Mouse (Mus musculus) heart, embryonic 10.5 days (tissue): ENCODE data around the gene Fhad1. TPM values are rescaled to one million over a fixed set of nuclear protein-coding genes. Genes with fewer than 3 reads are reported as not detected.
A peak's percentile ranks its signal among the peaks of the same experiment; 100 is the strongest.

Experiments used
- DNase-seq: peaks from one replicate; pipeline ENCODE4 v3.0.0-alpha.2; 2017; ENCODE audit warnings: low spot score
- H3K27ac ChIP-seq: fragments of 300-500 bp; sonication (generic); 2 replicates; pipeline ENCODE4 v1.5.1; 2016; ENCODE audit warnings: mild to moderate bottlenecking
- H3K27me3 ChIP-seq: fragments of 300-500 bp; sonication (generic); 2 replicates; pipeline ENCODE4 v1.6.1; 2016; ENCODE audit warnings: mild to moderate bottlenecking; ENCODE audit not compliant: poor library complexity, insufficient read depth, severe bottlenecking
- H3K36me3 ChIP-seq: fragments of 300-500 bp; sonication (generic); 2 replicates; pipeline ENCODE4 v1.6.1; 2016; ENCODE audit warnings: mild to moderate bottlenecking, moderate library complexity
- H3K4me1 ChIP-seq: fragments of 300-500 bp; sonication (generic); 2 replicates; pipeline ENCODE4 v1.6.1; 2016; ENCODE audit warnings: mild to moderate bottlenecking
- H3K4me3 ChIP-seq: fragments of 300-500 bp; sonication (generic); 2 replicates; pipeline ENCODE4 v1.5.1; 2016; ENCODE audit warnings: mild to moderate bottlenecking, moderate library complexity
- H3K9me3 ChIP-seq: fragments of 300-500 bp; sonication (generic); 2 replicates; pipeline ENCODE4 v1.6.1; 2016; ENCODE audit warnings: mild to moderate bottlenecking, moderate library complexity
- WGBS: fragments of 180-500 bp; shearing (Covaris S2); methylation state at CpG from one replicate; pipeline ENCODE4 v1.1.7; 2016; 5-methylcytosine and 5-hydroxymethylcytosine counted together
- polyA plus RNA-seq: library from polyadenylated mRNA; unstranded; fragments of >200 nt; fragmentation: Nextera tagmentation; extraction: Ambion mirVana; gene quantifications from 2 replicates; pipeline ENCODE4 v1.2.1, GENCODE M21; 2016

Gene Fhad1
- polyA plus RNA-seq, 1 experiment from 2014 or later: 3.4 TPM

GRCm38 (mm10) chr4:141858501-141858900 lies 156.4 kb downstream of the Fhad1 start:
- Histone ChIP-seq H3K4me3 (no peak overlapping the region), H3K36me3 (peaks cover 52% of the 10 kb centered on the region), H3K4me1 (peaks cover 14% of the 10 kb centered on the region), H3K9me3 (no peaks in the 10 kb centered on the region), H3K27me3 (no peaks in the 10 kb centered on the region), H3K27ac (no peak overlapping the region)
- 90% methylated on average over 20 of the region's 20 CpGs for WGBS
- DNase-seq: no peak

DNA sequence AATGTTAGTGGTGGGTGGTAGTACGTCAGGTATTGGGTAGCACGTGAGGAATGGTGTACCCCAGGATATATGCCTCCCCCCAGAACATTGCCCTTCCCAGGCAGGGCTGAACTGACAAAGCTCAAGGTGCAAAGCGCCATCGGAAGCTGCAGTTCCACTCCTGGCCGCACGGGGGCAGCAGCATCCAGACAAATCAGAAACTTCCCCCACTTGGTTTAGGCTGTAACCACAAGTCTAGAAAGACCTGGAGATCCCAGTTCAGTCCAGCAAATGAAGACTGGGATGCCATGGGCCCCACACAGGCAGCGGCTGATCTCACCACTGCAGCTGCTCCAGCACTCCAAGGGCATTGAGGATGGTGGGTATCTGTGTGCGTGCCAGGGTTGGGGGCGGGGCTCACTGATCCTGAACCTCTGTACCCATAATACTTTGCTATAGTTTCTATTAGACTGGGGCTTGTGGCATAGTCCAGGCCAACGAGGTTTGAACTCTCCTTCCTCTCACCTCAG lies 157.4 kb downstream of the Fhad1 start:
- WGBS: 21% methylated on average over 10 of the region's 10 CpGs
- Histone ChIP-seq H3K36me3 (peaks cover 41% of the 10 kb centered on the region), H3K27me3 (no peaks in the 10 kb centered on the region), H3K9me3 (no peaks in the 10 kb centered on the region), H3K4me3 (no peak overlapping the region), H3K4me1 (peaks cover 6% of the 10 kb centered on the region), H3K27ac (peak overlapping the region; percentile 29; the same call in 1 of the 2 replicates)
- DNase-seq: peak; percentile 90

DNA sequence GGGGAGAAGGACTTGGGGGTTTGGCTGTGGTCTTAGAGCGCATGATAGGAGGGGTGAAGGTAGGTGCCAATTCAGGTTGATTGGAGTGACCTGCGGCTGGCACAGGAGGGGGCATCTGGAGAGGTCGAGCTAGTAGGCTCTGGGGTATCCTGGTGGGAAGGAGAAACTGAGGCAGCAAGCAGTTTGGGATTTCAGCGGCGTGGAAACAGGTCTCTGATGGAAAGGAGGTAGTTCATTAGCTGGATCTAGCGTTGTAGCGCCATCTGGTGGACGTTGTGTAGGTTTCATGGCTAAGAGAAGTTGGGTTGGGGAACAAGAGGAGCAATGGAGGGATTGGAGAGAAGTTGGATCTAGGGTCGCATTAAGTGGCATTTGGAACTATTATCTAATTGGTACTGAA lies 161.4 kb downstream of the Fhad1 start:
- Histone ChIP-seq H3K9me3 (no peaks in the 10 kb centered on the region), H3K27ac (no peak overlapping the region), H3K36me3 (peaks cover 1% of the 10 kb centered on the region; the same call in 1 of the 2 replicates), H3K27me3 (no peaks in the 10 kb centered on the region), H3K4me3 (no peak overlapping the region), H3K4me1 (peaks cover 6% of the 10 kb centered on the region; the same call in 1 of the 2 replicates)
- WGBS: 84% methylated on average over 9 of the region's 9 CpGs
- DNase-seq: no peak

DNA sequence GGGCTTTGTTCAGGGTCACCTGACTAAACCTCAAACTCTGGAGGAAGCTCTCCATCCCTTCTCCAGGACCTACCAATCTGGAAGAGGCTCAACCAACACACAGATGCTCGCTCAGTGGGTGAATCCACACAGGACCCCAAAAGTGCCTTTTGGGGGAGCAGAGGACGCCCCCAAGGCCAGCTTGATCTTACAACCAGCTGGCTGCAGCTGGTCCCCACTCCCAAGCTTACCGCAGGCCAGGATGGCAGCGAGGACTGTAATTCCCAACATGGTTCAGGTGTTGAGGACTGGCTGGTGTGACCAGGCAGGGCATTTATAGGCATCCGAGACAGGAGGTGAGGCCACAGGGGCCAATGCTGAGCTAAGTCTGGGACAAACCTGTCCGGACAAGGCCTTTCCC lies 168.9 kb downstream of the Fhad1 start, which contains the start of gene Ctrc:
Ctrc (minus strand) TSS at position 361 of the 400 bp plus-strand sequence.
- Histone ChIP-seq H3K9me3 (no peaks in the 10 kb centered on the region), H3K4me3 (no peak within 1 kb of the TSS), H3K4me1 (no peaks in the 10 kb centered on the region), H3K27ac (no peak within 1 kb of the TSS), H3K27me3 (no peaks in the 10 kb centered on the region), H3K36me3 (no peaks in the 10 kb centered on the region)
- WGBS: 85% methylated on average over 6 of the region's 6 CpGs
- no peak for DNase-seq

Other genes starting within 250 kb of the Fhad1 start
- gene Dnajc16, start 224.2 kb downstream of the Fhad1 start, polyA plus RNA-seq: 5.0 and 5.4 TPM in 2 replicates
- 21.4 and 22.5 TPM in 2 replicates for gene Casp9, start 221.5 kb downstream of the Fhad1 start, polyA plus RNA-seq
- not detected in 2 replicates for gene Cela2a, start 188.9 kb downstream of the Fhad1 start, polyA plus RNA-seq
- gene Ctrc, start 168.7 kb downstream of the Fhad1 start, polyA plus RNA-seq: not detected in 2 replicates
- gene Efhd2, start 140.2 kb downstream of the Fhad1 start, polyA plus RNA-seq: 139 and 151 TPM in 2 replicates
- gene Tmem51, start 69.2 kb upstream of the Fhad1 start, polyA plus RNA-seq: 21.0 and 25.9 TPM in 2 replicates
- gene Kazn, start 224.3 kb upstream of the Fhad1 start, polyA plus RNA-seq: 11.2 and 12.2 TPM in 2 replicates